Mouse (Mus musculus) hindbrain, embryonic 12.5 days (tissue): Measurements from ENCODE around the gene Triml1. TPM values are rescaled to one million over a fixed set of nuclear protein-coding genes. Genes with fewer than 3 reads are reported as not detected.

Source experiments
- ATAC-seq: fragments of 200-750 bp; cut with Nextera tagmentation; 2 replicates; pipeline ENCODE4 v1.8.0; 2017; ENCODE audit warnings: moderate TSS enrichment; ENCODE audit not compliant: low FRiP score
- H3K27ac ChIP-seq: fragments of 300-500 bp; sonication (generic); 2 replicates; pipeline ENCODE4 v1.5.1; 2016; ENCODE audit warnings: mild to moderate bottlenecking
- H3K27me3 ChIP-seq: fragments of 300-500 bp; sonication (generic); 2 replicates; pipeline ENCODE4 v1.6.1; 2016; ENCODE audit warnings: mild to moderate bottlenecking
- H3K36me3 ChIP-seq: fragments of 300-500 bp; sonication (generic); 2 replicates; pipeline ENCODE4 v1.6.1; 2016; ENCODE audit warnings: mild to moderate bottlenecking
- H3K4me1 ChIP-seq: fragments of 300-500 bp; sonication (generic); 2 replicates; pipeline ENCODE4 v1.6.1; 2016
- H3K4me2 ChIP-seq: fragments of 300-500 bp; sonication (generic); replicated peaks from 2 replicates; pipeline ENCODE4 v1.6.1; 2016; ENCODE audit warnings: mild to moderate bottlenecking
- H3K4me3 ChIP-seq: fragments of 300-500 bp; sonication (generic); 2 replicates; pipeline ENCODE4 v1.5.1; 2016; ENCODE audit warnings: mild to moderate bottlenecking
- H3K9ac ChIP-seq: fragments of 300-500 bp; sonication (generic); 2 replicates; pipeline ENCODE4 v1.6.1; 2016; ENCODE audit warnings: mild to moderate bottlenecking, moderate library complexity
- H3K9me3 ChIP-seq: fragments of 300-500 bp; sonication (generic); replicated peaks from 2 replicates; pipeline ENCODE4 v1.6.1; 2016; ENCODE audit warnings: mild to moderate bottlenecking
- WGBS: fragments of 180-500 bp; shearing (Covaris S2); methylation state at CpG from one replicate; pipeline ENCODE4 v1.1.7; 2016; 5-methylcytosine and 5-hydroxymethylcytosine counted together
- polyA plus RNA-seq: library from polyadenylated mRNA; unstranded; fragments of >200 nt; fragmentation: Nextera tagmentation; extraction: Ambion mirVana; gene quantifications from 2 replicates; pipeline ENCODE4 v1.2.1, GENCODE M21; 2016

The Triml1 gene
- polyA plus RNA-seq, result not detected in 2 replicates

GRCm38 (mm10) chr8:43141386-43141785, at the start of gene Triml1:
Gene Triml1, minus strand, starts transcription at chr8:43141486.
- no peaks in the 10 kb centered on the region for H3K27me3 ChIP-seq
- no peak within 1 kb of the TSS for H3K4me2 ChIP-seq
- H3K27ac ChIP-seq, result no peak within 1 kb of the TSS
- no peaks in the 10 kb centered on the region for H3K4me1 ChIP-seq
- whole genome bisulfite sequencing, result 91% methylated on average over 2 of the region's 2 CpGs
- H3K9me3 ChIP-seq, result no peaks in the 10 kb centered on the region
- no peak for ATAC-seq
- H3K36me3 ChIP-seq, result no peaks in the 10 kb centered on the region
- H3K9ac ChIP-seq, result no peak within 1 kb of the TSS
- H3K4me3 ChIP-seq, result no peak within 1 kb of the TSS

- Histone ChIP-seq H3K36me3 (no peaks in the 10 kb centered on the region), H3K9ac (no peak overlapping the region), H3K4me2 (no peak overlapping the region), H3K4me1 (no peaks in the 10 kb centered on the region), H3K4me3 (no peak overlapping the region), H3K9me3 (no peaks in the 10 kb centered on the region), H3K27ac (no peak overlapping the region), H3K27me3 (no peaks in the 10 kb centered on the region)
- WGBS, result 90% methylated on average over 2 of the region's 2 CpGs
- no peak for ATAC-seq
Measured at GRCm38 (mm10) chr8:43182281-43182680, 41.0 kb upstream of the Triml1 start.

GRCm38 (mm10) chr8:43180054-43180690, 38.9 kb upstream of the Triml1 start, which contains the start of gene Triml2:
Gene Triml2, plus strand, starts transcription at chr8:43180541.
- no peak for ATAC-seq
- Histone ChIP-seq H3K36me3 (no peaks in the 10 kb centered on the region), H3K9ac (no peak within 1 kb of the TSS), H3K4me1 (no peaks in the 10 kb centered on the region), H3K9me3 (no peaks in the 10 kb centered on the region), H3K4me3 (no peak within 1 kb of the TSS), H3K4me2 (no peak within 1 kb of the TSS), H3K27me3 (no peaks in the 10 kb centered on the region), H3K27ac (no peak within 1 kb of the TSS)
- WGBS, result 96% methylated on average over 13 of the region's 13 CpGs

- Histone ChIP-seq H3K4me3 (no peak overlapping the region), H3K27ac (no peak overlapping the region), H3K9me3 (no peaks in the 10 kb centered on the region), H3K9ac (no peak overlapping the region), H3K36me3 (no peaks in the 10 kb centered on the region), H3K4me1 (no peaks in the 10 kb centered on the region), H3K4me2 (no peak overlapping the region), H3K27me3 (no peaks in the 10 kb centered on the region)
- 58% methylated on average over 4 of the region's 4 CpGs for WGBS
- no peak for ATAC-seq
Measured at GRCm38 (mm10) chr8:43179189-43179588, 37.9 kb upstream of the Triml1 start.

GRCm38 (mm10) chr8:43178263-43178662, 37.0 kb upstream of the Triml1 start:
- Histone ChIP-seq H3K4me1 (no peaks in the 10 kb centered on the region), H3K4me2 (no peak overlapping the region), H3K27me3 (no peaks in the 10 kb centered on the region), H3K27ac (no peak overlapping the region), H3K4me3 (no peak overlapping the region), H3K36me3 (no peaks in the 10 kb centered on the region), H3K9me3 (no peaks in the 10 kb centered on the region), H3K9ac (no peak overlapping the region)
- ATAC-seq, result no peak
- WGBS, result 42% methylated on average over 3 of the region's 3 CpGs

- Histone ChIP-seq H3K9ac (no peak overlapping the region), H3K27ac (no peak overlapping the region), H3K4me3 (no peak overlapping the region), H3K4me1 (no peaks in the 10 kb centered on the region), H3K9me3 (no peaks in the 10 kb centered on the region), H3K36me3 (no peaks in the 10 kb centered on the region), H3K27me3 (no peaks in the 10 kb centered on the region), H3K4me2 (no peak overlapping the region)
- no peak for ATAC-seq
- 92% methylated on average over 6 of the region's 6 CpGs for WGBS
Measured at GRCm38 (mm10) chr8:43176766-43177486, 35.6 kb upstream of the Triml1 start.

GRCm38 (mm10) chr8:43169249-43169755, 28.0 kb upstream of the Triml1 start:
- 89% methylated on average over 6 of the region's 6 CpGs for WGBS
- Histone ChIP-seq H3K4me2 (no peak overlapping the region), H3K9me3 (no peaks in the 10 kb centered on the region), H3K36me3 (no peaks in the 10 kb centered on the region), H3K4me1 (no peaks in the 10 kb centered on the region), H3K27me3 (no peaks in the 10 kb centered on the region), H3K9ac (no peak overlapping the region), H3K4me3 (no peak overlapping the region), H3K27ac (no peak overlapping the region)
- ATAC-seq, result no peak

GRCm38 (mm10) chr8:43168083-43168482, 26.8 kb upstream of the Triml1 start:
- Histone ChIP-seq H3K9ac (no peak overlapping the region), H3K9me3 (no peaks in the 10 kb centered on the region), H3K27me3 (no peaks in the 10 kb centered on the region), H3K4me3 (no peak overlapping the region), H3K4me1 (no peaks in the 10 kb centered on the region), H3K27ac (no peak overlapping the region), H3K36me3 (no peaks in the 10 kb centered on the region), H3K4me2 (no peak overlapping the region)
- 96% methylated on average over 4 of the region's 4 CpGs for WGBS
- ATAC-seq, result no peak

GRCm38 (mm10) chr8:43164453-43164852, 23.2 kb upstream of the Triml1 start:
- no peaks in the 10 kb centered on the region for H3K36me3 ChIP-seq
- H3K4me2 ChIP-seq, result no peak overlapping the region
- no peak overlapping the region for H3K27ac ChIP-seq
- H3K9ac ChIP-seq, result no peak overlapping the region
- H3K4me3 ChIP-seq, result no peak overlapping the region
- no peaks in the 10 kb centered on the region for H3K27me3 ChIP-seq
- H3K4me1 ChIP-seq, result no peaks in the 10 kb centered on the region
- no peak for ATAC-seq
- no peaks in the 10 kb centered on the region for H3K9me3 ChIP-seq
- WGBS, result 86% methylated on average over 3 of the region's 3 CpGs

GRCm38 (mm10) chr8:43163255-43163654, 22.0 kb upstream of the Triml1 start:
- Histone ChIP-seq H3K27ac (no peak overlapping the region), H3K9ac (no peak overlapping the region), H3K4me1 (no peaks in the 10 kb centered on the region), H3K27me3 (no peaks in the 10 kb centered on the region), H3K9me3 (no peaks in the 10 kb centered on the region), H3K4me2 (no peak overlapping the region), H3K4me3 (no peak overlapping the region), H3K36me3 (no peaks in the 10 kb centered on the region)
- ATAC-seq, result no peak
- 90% methylated on average over 11 of the region's 11 CpGs for WGBS

- ATAC-seq, result no peak
- H3K4me2 ChIP-seq, result no peak overlapping the region
- H3K4me1 ChIP-seq, result no peaks in the 10 kb centered on the region
- H3K9ac ChIP-seq, result no peak overlapping the region
- H3K4me3 ChIP-seq, result no peak overlapping the region
- H3K36me3 ChIP-seq, result no peaks in the 10 kb centered on the region
- H3K27ac ChIP-seq, result no peak overlapping the region
- H3K27me3 ChIP-seq, result no peaks in the 10 kb centered on the region
- H3K9me3 ChIP-seq, result no peaks in the 10 kb centered on the region
- 90% methylated on average over 9 of the region's 9 CpGs for WGBS
Measured at GRCm38 (mm10) chr8:43149307-43149706, 8.0 kb upstream of the Triml1 start.

- no peaks in the 10 kb centered on the region for H3K9me3 ChIP-seq
- no peak overlapping the region for H3K4me2 ChIP-seq
- H3K9ac ChIP-seq, result no peak overlapping the region
- H3K36me3 ChIP-seq, result no peaks in the 10 kb centered on the region
- no peak overlapping the region for H3K27ac ChIP-seq
- no peaks in the 10 kb centered on the region for H3K27me3 ChIP-seq
- ATAC-seq, result no peak
- no peaks in the 10 kb centered on the region for H3K4me1 ChIP-seq
- no peak overlapping the region for H3K4me3 ChIP-seq
- WGBS, result 86% methylated on average over 4 of the region's 4 CpGs
Measured at GRCm38 (mm10) chr8:43111205-43111827, 30.0 kb downstream of the Triml1 start.
